Mouse (Mus musculus): Measurements from ENCODE around the gene Hnrnpa0. TPM values are rescaled to one million over a fixed set of nuclear protein-coding genes. Genes with fewer than 3 reads are reported as not detected.

The Hnrnpa0 gene
- polyA plus RNA-seq, 1 experiment = 57.5 TPM

GRCm38 (mm10) chr13:58083521-58083920 is 44.8 kb downstream of the Hnrnpa0 start:
- 80% methylated on average over 11 of the region's 11 CpGs for WGBS
- Histone ChIP-seq H3K4me1 (ENCODE audit: control insufficient read depth, insufficient read depth, low read length) (no peaks in the 10 kb centered on the region), H3K4me3 (replicated peaks; ENCODE audit: extremely low read depth, low read depth, low read length) (no peak overlapping the region)
- no peak for TF ChIP-seq POLR2A (IDR thresholded peaks at IDR 0.05; ENCODE audit: borderline replicate concordance, extremely low read depth, low read depth, low read length)
- TF ChIP-seq CTCF (IDR thresholded peaks at IDR 0.05; ENCODE audit: insufficient read depth, low read length) = no peak
- DNase-seq = no peak

DNA sequence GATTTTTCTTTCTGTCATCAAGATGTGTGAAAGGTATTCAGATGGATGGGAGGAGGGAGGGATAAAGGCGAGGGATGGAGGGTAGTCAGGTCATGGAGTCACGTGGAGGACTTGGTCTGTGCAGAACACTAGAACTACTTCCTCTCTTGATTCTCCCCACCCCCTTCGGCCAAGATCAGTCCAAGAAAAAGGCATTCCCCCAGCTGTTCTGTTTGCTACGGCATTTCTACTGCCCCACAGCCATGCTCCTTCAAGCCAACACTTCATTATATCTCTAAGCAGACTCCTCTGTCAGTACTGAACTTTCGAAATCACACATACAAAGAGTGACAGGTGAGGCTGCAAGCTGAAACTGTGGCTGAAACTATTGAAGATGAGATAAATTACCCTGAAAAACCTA is 45.3 kb downstream of the Hnrnpa0 start:
- 40% methylated on average over 5 of the region's 5 CpGs for WGBS
- no peaks in the 10 kb centered on the region for H3K4me1 ChIP-seq (ENCODE audit: control insufficient read depth, insufficient read depth, low read length)
- no peak for DNase-seq

GRCm38 (mm10) chr13:58078361-58078760 is 50.0 kb downstream of the Hnrnpa0 start:
- TF ChIP-seq CTCF (IDR thresholded peaks at IDR 0.05; ENCODE audit: insufficient read depth, low read length) (no peak), POLR2A (IDR thresholded peaks at IDR 0.05; ENCODE audit: borderline replicate concordance, extremely low read depth, low read depth, low read length) (no peak)
- no peak for DNase-seq
- no peak overlapping the region for H3K4me3 ChIP-seq (replicated peaks; ENCODE audit: extremely low read depth, low read depth, low read length)
- peaks cover under 1% of the 10 kb centered on the region; the same call in 1 of the 2 replicates for H3K4me1 ChIP-seq (ENCODE audit: control insufficient read depth, insufficient read depth, low read length)
- 68% methylated on average over 5 of the region's 5 CpGs for WGBS

More for the DNA sequence above, 45.3 kb downstream of the Hnrnpa0 start:
- no peak overlapping the region for H3K4me3 ChIP-seq (replicated peaks; ENCODE audit: extremely low read depth, low read depth, low read length)
- TF ChIP-seq POLR2A (IDR thresholded peaks at IDR 0.05; ENCODE audit: borderline replicate concordance, extremely low read depth, low read depth, low read length) (no peak), CTCF (IDR thresholded peaks at IDR 0.05; ENCODE audit: insufficient read depth, low read length) (no peak)

Other genes starting within 250 kb of the Hnrnpa0 start
- 0.06 TPM in 2 replicates for gene Spock1, start 220.2 kb downstream of the Hnrnpa0 start, polyA plus RNA-seq (2012; rRNA removed)
- 1.8 TPM in 2 replicates for gene Klhl3, start 15.0 kb downstream of the Hnrnpa0 start, polyA plus RNA-seq (2012; rRNA removed)
- 17.0 and 24.5 TPM in 2 replicates for gene Idnk, start 29.1 kb upstream of the Hnrnpa0 start, polyA plus RNA-seq (2012; rRNA removed)
- 96.6 and 108 TPM in 2 replicates for gene Ubqln1, start 87.1 kb upstream of the Hnrnpa0 start, polyA plus RNA-seq (2012; rRNA removed)
- gene Gkap1, start 147.1 kb upstream of the Hnrnpa0 start, polyA plus RNA-seq (2012; rRNA removed) = 6.0 and 8.6 TPM in 2 replicates
- 0.77 and 0.96 TPM in 2 replicates for gene Kif27, start 230.6 kb upstream of the Hnrnpa0 start, polyA plus RNA-seq (2012; rRNA removed)

All from lung, adult 2 months (tissue).